Mouse (Mus musculus): ENCODE results near the gene Prkca.

The Prkca gene

GRCm38 (mm10) chr11:108067161-108067560 lies 276.6 kb downstream of the Prkca start:
- DNase-seq (ENCODE audit: low read depth, low spot score), result no peak

GRCm38 (mm10) chr11:108064401-108064800 lies 279.3 kb downstream of the Prkca start:
- no peak for DNase-seq (ENCODE audit: low read depth, low spot score)

- no peak for DNase-seq (ENCODE audit: low read depth, low spot score)
These were observed 280.6 kb downstream of the Prkca start for GRCm38 (mm10) chr11:108063096-108063495.

- DNase-seq (ENCODE audit: low read depth, low spot score), result no peak
These were observed 281.9 kb downstream of the Prkca start for GRCm38 (mm10) chr11:108061571-108062479.

- DNase-seq (ENCODE audit: low read depth, low spot score), result no peak
These were observed 286.6 kb downstream of the Prkca start for GRCm38 (mm10) chr11:108057138-108057537.

GRCm38 (mm10) chr11:108054647-108055046 lies 289.1 kb downstream of the Prkca start:
- DNase-seq (ENCODE audit: low read depth, low spot score), result no peak

GRCm38 (mm10) chr11:108053746-108054145 lies 290.0 kb downstream of the Prkca start:
- no peak for DNase-seq (ENCODE audit: low read depth, low spot score)

GRCm38 (mm10) chr11:108041669-108042068 lies 302.1 kb downstream of the Prkca start:
- no peak for DNase-seq (ENCODE audit: low read depth, low spot score)

GRCm38 (mm10) chr11:108040823-108041222 lies 302.9 kb downstream of the Prkca start:
- DNase-seq (ENCODE audit: low read depth, low spot score), result no peak

GRCm38 (mm10) chr11:108039761-108040160 lies 304.0 kb downstream of the Prkca start:
- DNase-seq (ENCODE audit: low read depth, low spot score), result no peak

GRCm38 (mm10) chr11:108038989-108039388 lies 304.7 kb downstream of the Prkca start:
- no peak for DNase-seq (ENCODE audit: low read depth, low spot score)

- DNase-seq (ENCODE audit: low read depth, low spot score), result no peak
These were observed 307.4 kb downstream of the Prkca start for GRCm38 (mm10) chr11:108036339-108036738.

- DNase-seq (ENCODE audit: low read depth, low spot score), result no peak
These were observed 308.0 kb downstream of the Prkca start for GRCm38 (mm10) chr11:108035761-108036160.

GRCm38 (mm10) chr11:108034376-108034775 lies 309.4 kb downstream of the Prkca start:
- DNase-seq (ENCODE audit: low read depth, low spot score), result no peak

GRCm38 (mm10) chr11:108032568-108032967 lies 311.2 kb downstream of the Prkca start:
- DNase-seq (ENCODE audit: low read depth, low spot score), result no peak

- DNase-seq (ENCODE audit: low read depth, low spot score), result peak; percentile 17
These were observed 312.6 kb downstream of the Prkca start for GRCm38 (mm10) chr11:108030956-108031604.

- DNase-seq (ENCODE audit: low read depth, low spot score), result no peak
These were observed 314.4 kb downstream of the Prkca start for GRCm38 (mm10) chr11:108029321-108029720.

- no peak for DNase-seq (ENCODE audit: low read depth, low spot score)
These were observed 315.3 kb downstream of the Prkca start for GRCm38 (mm10) chr11:108028398-108028797.

- DNase-seq (ENCODE audit: low read depth, low spot score), result peak; percentile 27
These were observed 317.9 kb downstream of the Prkca start for GRCm38 (mm10) chr11:108025726-108026425.

GRCm38 (mm10) chr11:108023188-108023587 lies 320.5 kb downstream of the Prkca start:
- DNase-seq (ENCODE audit: low read depth, low spot score), result no peak

- DNase-seq (ENCODE audit: low read depth, low spot score), result no peak
These were observed 322.8 kb downstream of the Prkca start for GRCm38 (mm10) chr11:108020889-108021288.

GRCm38 (mm10) chr11:108015284-108015683 lies 328.4 kb downstream of the Prkca start:
- no peak for DNase-seq (ENCODE audit: low read depth, low spot score)
